Mouse (Mus musculus): ENCODE results near the gene Nup210l. TPM values are rescaled to one million over a fixed set of nuclear protein-coding genes. Genes with fewer than 3 reads are reported as not detected.

Gene Nup210l
- polyA plus RNA-seq, 1 experiment: 0.16 TPM

DNA sequence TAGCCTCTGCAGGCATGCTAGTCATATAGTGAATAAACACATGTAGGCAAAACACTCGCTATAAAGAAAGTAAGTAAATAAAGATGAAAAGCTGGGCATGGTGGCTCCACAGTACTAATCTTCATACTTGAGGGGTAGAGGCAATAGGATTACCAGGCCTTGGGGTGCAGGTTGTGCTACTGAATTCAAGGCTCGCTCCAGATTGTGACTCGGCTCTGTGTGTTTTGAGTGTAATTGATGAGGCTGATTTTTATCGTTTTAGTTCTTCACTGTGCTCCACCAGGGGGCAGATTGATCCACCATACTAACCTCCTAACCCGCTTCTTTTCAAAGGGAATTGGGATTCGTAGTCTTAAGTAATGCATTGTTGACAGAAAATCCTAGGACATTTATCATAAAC is 116.2 kb downstream of the Nup210l start:
- DNase-seq: peak; percentile 61 to 62
- Histone ChIP-seq H3K4me3 (replicated peaks; ENCODE audit: insufficient read depth, low read depth, low read length) (no peak overlapping the region), H3K27me3 (ENCODE audit: control insufficient read depth, insufficient read depth, low read length) (no peaks in the 10 kb centered on the region), H3K27ac (ENCODE audit: insufficient read depth, low read length) (no peak overlapping the region), H3K4me1 (ENCODE audit: control insufficient read depth, insufficient read depth, low read length) (no peaks in the 10 kb centered on the region; the same call in 1 of the 2 replicates)
- TF ChIP-seq POLR2A (IDR thresholded peaks at IDR 0.05; ENCODE audit: borderline replicate concordance, insufficient read depth, low read length) (no peak), CTCF (IDR thresholded peaks at IDR 0.05; ENCODE audit: borderline replicate concordance, insufficient read depth, low read depth, low read length) (peak; percentile 41; the same call in 1 of the 2 replicates)
- WGBS: 9% methylated on average over 6 of the region's 6 CpGs

DNA sequence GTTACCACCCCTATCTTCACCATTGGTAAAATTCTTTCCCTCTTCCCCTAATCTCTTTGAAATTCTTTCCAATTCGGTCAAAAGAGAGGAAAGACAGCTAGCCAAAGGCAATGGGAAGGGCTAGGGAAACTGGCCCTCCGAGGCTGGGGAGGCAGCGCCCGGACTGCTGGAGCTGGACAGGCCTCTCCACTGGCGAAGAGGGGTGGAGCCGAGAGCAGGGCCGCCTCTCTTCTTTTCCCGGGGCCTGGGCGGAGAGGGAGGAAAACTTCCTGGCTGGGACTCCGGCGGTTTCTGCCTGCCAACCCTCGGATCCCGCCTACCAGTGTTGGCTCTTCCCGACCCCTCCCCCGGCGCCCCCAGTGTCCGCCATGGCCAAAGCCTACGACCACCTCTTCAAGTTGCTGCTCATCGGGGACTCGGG is 116.6 kb downstream of the Nup210l start:
- DNase-seq: peak; percentile 50 to 51
- WGBS: 2% methylated on average over 20 of the region's 20 CpGs

DNA sequence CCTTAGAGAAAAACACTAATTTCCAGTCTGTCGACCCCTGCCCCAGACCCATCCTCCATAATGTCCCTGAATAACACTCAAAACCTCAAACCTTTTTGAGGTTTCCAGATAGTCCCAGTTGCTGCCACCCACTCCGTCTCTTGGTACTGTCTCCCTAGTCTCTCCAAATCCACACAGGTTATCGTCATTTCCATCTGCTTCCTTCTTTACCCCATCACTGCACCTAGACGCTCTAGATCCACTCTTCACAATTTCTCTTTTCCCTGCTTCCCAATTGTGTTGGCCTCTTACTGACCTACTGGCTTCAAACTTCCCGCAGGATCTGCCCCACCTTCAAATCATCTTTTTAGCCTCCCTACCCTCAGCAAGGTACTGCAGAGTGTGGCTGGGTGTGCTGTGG is 117.2 kb downstream of the Nup210l start:
- no peak overlapping the region for H3K27ac ChIP-seq (ENCODE audit: insufficient read depth, low read length)
- WGBS: 45% methylated on average over 5 of the region's 5 CpGs
- TF ChIP-seq POLR2A (IDR thresholded peaks at IDR 0.05; ENCODE audit: borderline replicate concordance, insufficient read depth, low read length): no peak
- TF ChIP-seq CTCF (IDR thresholded peaks at IDR 0.05; ENCODE audit: borderline replicate concordance, insufficient read depth, low read depth, low read length): no peak

More for the DNA sequence above, 116.6 kb downstream of the Nup210l start:
- H3K4me3 ChIP-seq (replicated peaks; ENCODE audit: insufficient read depth, low read depth, low read length): peak overlapping the region; percentile 37
- no peaks in the 10 kb centered on the region; the same call in 1 of the 2 replicates for H3K4me1 ChIP-seq (ENCODE audit: control insufficient read depth, insufficient read depth, low read length)
- TF ChIP-seq POLR2A (IDR thresholded peaks at IDR 0.05; ENCODE audit: borderline replicate concordance, insufficient read depth, low read length) (no peak), CTCF (IDR thresholded peaks at IDR 0.05; ENCODE audit: borderline replicate concordance, insufficient read depth, low read depth, low read length) (no peak)
- H3K27ac ChIP-seq (ENCODE audit: insufficient read depth, low read length): no peak overlapping the region
- H3K27me3 ChIP-seq (ENCODE audit: control insufficient read depth, insufficient read depth, low read length): no peaks in the 10 kb centered on the region

DNA sequence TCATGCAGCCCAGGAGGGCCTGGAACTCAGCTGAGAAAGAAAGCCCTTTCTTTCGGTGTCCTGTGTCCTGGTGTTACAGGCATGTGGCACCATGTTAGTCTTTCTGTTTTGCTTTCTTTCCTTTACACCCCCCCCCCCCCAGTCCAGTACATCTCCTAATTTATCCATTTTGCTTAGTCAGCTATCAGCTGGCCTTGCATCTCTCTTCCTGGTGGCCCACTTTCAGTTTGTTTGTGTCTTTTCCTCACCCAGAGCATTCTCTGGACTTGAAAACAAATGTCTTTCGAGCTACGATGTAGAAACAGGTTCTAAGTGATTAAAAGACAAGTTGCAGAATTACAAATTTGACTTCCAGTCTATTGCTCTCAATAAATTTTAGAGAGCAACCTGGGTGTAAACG is 118.5 kb downstream of the Nup210l start:
- Histone ChIP-seq H3K27me3 (ENCODE audit: control insufficient read depth, insufficient read depth, low read length) (no peaks in the 10 kb centered on the region), H3K27ac (ENCODE audit: insufficient read depth, low read length) (no peak overlapping the region), H3K4me1 (ENCODE audit: control insufficient read depth, insufficient read depth, low read length) (no peaks in the 10 kb centered on the region; the same call in 1 of the 2 replicates), H3K4me3 (replicated peaks; ENCODE audit: insufficient read depth, low read depth, low read length) (no peak overlapping the region)
- no peak for DNase-seq
- no peak for TF ChIP-seq POLR2A (IDR thresholded peaks at IDR 0.05; ENCODE audit: borderline replicate concordance, insufficient read depth, low read length)
- no peak for TF ChIP-seq CTCF (IDR thresholded peaks at IDR 0.05; ENCODE audit: borderline replicate concordance, insufficient read depth, low read depth, low read length)
- 90% methylated on average over 4 of the region's 4 CpGs for WGBS

More for the DNA sequence above, 117.2 kb downstream of the Nup210l start:
- no peak for DNase-seq
- H3K4me3 ChIP-seq (replicated peaks; ENCODE audit: insufficient read depth, low read depth, low read length): no peak overlapping the region
- no peaks in the 10 kb centered on the region for H3K27me3 ChIP-seq (ENCODE audit: control insufficient read depth, insufficient read depth, low read length)
- no peaks in the 10 kb centered on the region; the same call in 1 of the 2 replicates for H3K4me1 ChIP-seq (ENCODE audit: control insufficient read depth, insufficient read depth, low read length)

DNA sequence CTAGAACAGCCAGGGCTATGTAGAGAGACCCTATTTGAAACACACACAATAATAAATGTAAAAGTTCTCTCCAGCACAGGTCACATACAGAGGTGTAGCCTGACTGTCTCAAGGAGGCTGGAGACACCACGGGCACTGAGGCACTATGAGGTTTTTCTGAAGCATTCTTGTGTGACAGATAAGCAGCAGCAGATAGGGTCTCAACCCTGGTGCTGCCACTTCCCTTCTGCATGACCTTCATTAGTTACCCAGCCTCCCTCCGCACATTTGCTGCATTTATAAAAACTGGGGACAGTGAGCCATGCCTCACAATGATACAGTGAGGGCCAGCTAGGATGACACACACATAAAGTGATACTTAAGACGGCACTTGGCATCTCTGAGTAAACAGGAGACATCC is 119.0 kb downstream of the Nup210l start:
- no peak for DNase-seq
- 90% methylated on average over 3 of the region's 3 CpGs for WGBS
- TF ChIP-seq POLR2A (IDR thresholded peaks at IDR 0.05; ENCODE audit: borderline replicate concordance, insufficient read depth, low read length): no peak
- no peak for TF ChIP-seq CTCF (IDR thresholded peaks at IDR 0.05; ENCODE audit: borderline replicate concordance, insufficient read depth, low read depth, low read length)
- Histone ChIP-seq H3K4me3 (replicated peaks; ENCODE audit: insufficient read depth, low read depth, low read length) (no peak overlapping the region), H3K27me3 (ENCODE audit: control insufficient read depth, insufficient read depth, low read length) (no peaks in the 10 kb centered on the region), H3K4me1 (ENCODE audit: control insufficient read depth, insufficient read depth, low read length) (no peaks in the 10 kb centered on the region; the same call in 1 of the 2 replicates), H3K27ac (ENCODE audit: insufficient read depth, low read length) (no peak overlapping the region)

DNA sequence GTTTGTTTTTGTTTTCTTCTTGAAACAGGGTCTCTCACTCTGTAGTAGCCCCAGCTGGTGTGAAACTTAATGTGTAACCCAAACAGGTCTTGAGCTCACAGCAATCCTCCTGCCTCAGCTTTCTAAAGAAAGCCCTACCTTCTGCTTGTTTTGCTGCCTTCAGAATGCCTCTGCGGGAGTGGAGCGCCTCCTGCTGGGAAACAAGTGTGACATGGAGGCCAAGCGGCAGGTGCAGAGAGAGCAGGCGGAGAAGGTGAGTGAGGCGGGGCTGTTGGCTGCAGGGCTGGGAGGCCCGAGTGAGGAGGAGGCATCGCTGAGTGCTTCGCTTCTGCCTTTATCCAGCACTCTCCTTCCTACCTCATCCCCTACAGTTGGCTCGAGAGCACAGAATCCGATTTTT is 120.4 kb downstream of the Nup210l start:
- H3K4me1 ChIP-seq (ENCODE audit: control insufficient read depth, insufficient read depth, low read length): no peaks in the 10 kb centered on the region; the same call in 1 of the 2 replicates
- DNase-seq: no peak
- H3K27ac ChIP-seq (ENCODE audit: insufficient read depth, low read length): no peak overlapping the region
- no peak for TF ChIP-seq POLR2A (IDR thresholded peaks at IDR 0.05; ENCODE audit: borderline replicate concordance, insufficient read depth, low read length)
- TF ChIP-seq CTCF (IDR thresholded peaks at IDR 0.05; ENCODE audit: borderline replicate concordance, insufficient read depth, low read depth, low read length): no peak
- WGBS: 69% methylated on average over 10 of the region's 10 CpGs
- H3K27me3 ChIP-seq (ENCODE audit: control insufficient read depth, insufficient read depth, low read length): no peaks in the 10 kb centered on the region
- no peak overlapping the region for H3K4me3 ChIP-seq (replicated peaks; ENCODE audit: insufficient read depth, low read depth, low read length)

DNA sequence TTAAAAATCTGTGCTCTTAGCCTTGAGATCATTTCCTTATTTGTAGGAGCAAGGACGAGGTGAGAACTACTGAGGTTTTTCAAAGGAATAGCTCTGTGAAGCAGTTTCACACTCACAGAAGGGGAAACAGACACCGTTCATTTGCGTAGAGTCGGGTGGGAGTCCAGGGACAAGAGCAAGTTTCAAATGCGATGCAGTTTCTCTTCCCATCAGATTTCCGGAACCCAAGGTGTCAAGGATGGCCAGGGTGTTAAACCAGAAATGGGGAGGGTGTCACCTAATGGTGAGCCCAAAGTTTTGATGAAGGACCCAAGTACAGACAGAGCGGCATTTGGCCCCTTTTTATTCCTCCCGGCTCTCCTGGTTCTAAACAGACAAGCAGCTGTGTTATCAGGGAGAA is 127.1 kb downstream of the Nup210l start:
- peak overlapping the region; percentile 70 for H3K4me3 ChIP-seq (replicated peaks; ENCODE audit: insufficient read depth, low read depth, low read length)
- no peak overlapping the region for H3K27ac ChIP-seq (ENCODE audit: insufficient read depth, low read length)
- 15% methylated on average over 8 of the region's 8 CpGs for WGBS

DNA sequence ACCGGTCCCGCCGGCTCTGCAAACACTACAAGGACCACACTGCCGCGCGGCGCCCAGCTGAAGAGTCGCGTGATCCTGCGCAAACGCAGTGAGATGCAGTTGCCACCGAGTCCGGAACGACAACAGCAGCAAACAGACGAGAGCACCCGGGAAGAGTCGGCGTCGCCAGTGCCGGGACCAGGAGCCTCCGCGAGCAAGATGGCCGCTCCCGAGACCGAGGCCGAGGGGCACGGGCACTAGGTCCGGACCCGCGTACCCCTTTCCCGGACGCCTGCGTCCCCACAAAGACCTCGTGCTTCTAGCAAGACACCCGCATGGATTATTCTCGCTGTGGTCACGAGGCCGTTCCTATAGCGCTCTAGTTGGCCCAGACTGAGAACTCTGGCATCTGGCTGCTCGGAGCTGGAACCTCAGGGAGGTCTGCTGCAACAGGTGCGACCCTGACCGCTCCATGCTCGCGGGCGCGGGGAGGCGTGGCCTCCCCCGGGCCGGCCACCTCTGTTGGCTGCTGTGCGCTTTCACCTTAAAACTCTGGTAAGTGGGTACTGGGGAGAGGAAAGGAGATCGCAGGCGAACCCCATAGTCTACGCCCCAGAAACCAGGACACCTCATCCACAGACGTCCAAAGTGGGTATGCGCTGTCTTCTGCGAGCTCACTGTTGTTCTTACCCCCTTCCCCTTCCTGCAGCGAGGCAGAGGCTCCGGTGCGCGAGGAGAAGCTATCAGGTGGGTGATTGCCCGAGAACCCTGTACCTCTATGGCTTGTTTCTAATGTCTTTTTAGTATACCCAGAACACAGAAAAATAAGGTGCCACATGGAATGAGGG is 127.8 kb downstream of the Nup210l start, which contains the start of gene Jtb:
TSS of gene Jtb (plus strand) at position 91 of the 827 bp plus-strand sequence.
- WGBS: under 1% methylated on average over 61 of the region's 61 CpGs
- Histone ChIP-seq H3K4me3 (replicated peaks; ENCODE audit: insufficient read depth, low read depth, low read length) (peak within 1 kb of the TSS; percentile 70), H3K27me3 (ENCODE audit: control insufficient read depth, insufficient read depth, low read length) (no peaks in the 10 kb centered on the region), H3K27ac (ENCODE audit: insufficient read depth, low read length) (no peak within 1 kb of the TSS), H3K4me1 (ENCODE audit: control insufficient read depth, insufficient read depth, low read length) (no peaks in the 10 kb centered on the region)
- peak; percentile 93 to 95 for DNase-seq
- TF ChIP-seq CTCF (IDR thresholded peaks at IDR 0.05; ENCODE audit: borderline replicate concordance, insufficient read depth, low read depth, low read length) (no peak), POLR2A (IDR thresholded peaks at IDR 0.05; ENCODE audit: borderline replicate concordance, insufficient read depth, low read length) (peak; percentile 75)

More for the DNA sequence above, 127.1 kb downstream of the Nup210l start:
- TF ChIP-seq CTCF (IDR thresholded peaks at IDR 0.05; ENCODE audit: borderline replicate concordance, insufficient read depth, low read depth, low read length) (no peak), POLR2A (IDR thresholded peaks at IDR 0.05; ENCODE audit: borderline replicate concordance, insufficient read depth, low read length) (no peak)
- DNase-seq: no peak
- Histone ChIP-seq H3K27me3 (ENCODE audit: control insufficient read depth, insufficient read depth, low read length) (no peaks in the 10 kb centered on the region), H3K4me1 (ENCODE audit: control insufficient read depth, insufficient read depth, low read length) (no peaks in the 10 kb centered on the region)
